Mouse (Mus musculus) cerebellum, postnatal 4 days (tissue): ENCODE measurements around the gene Gm42372.

Experiments
- DNase-seq, 2 experiments: peaks; one replicate each; pipeline ENCODE4 v3.0.0; 2022; ENCODE audit warnings: low spot score in 2 of 2, mixed read lengths in 1 of 2

The Gm42372 gene

DNA sequence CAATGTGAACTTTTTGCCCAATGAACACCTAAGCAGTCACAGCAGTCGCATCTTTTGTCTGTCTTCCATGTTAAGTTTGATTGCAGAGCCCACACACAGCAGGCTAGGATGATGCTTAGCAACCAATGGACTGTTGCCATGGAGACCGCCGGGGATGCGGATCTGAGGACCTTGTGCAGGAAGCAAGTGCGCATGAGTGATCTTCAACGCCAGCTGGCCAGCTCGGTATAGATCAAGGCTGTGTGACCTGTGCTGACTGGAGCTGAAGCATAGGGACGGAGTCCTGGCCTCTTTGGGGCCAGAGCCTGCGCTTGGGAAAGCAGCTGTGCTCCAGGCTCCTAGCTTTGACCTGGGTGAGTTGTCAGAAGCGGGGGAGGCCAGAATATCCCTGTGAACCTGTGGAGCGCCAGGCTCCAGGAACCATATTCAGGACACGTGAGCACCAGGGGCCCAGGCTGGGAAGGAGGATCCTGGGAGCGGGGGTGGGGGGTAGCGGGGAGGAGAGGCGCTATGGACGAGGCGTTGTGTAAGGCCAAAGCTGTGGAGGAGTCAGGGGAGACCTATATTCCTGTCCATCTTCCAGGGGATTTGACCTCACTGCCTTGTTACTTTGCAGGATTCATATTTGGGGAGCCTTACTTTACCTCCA, 23.2 kb upstream of the Gm42372 start, which contains the start of gene Pnmal1:
Gene Pnmal1, plus strand, starts transcription at position 141 of the 649 bp plus-strand sequence.
- peak; percentile 76 to 90 for DNase-seq

DNA sequence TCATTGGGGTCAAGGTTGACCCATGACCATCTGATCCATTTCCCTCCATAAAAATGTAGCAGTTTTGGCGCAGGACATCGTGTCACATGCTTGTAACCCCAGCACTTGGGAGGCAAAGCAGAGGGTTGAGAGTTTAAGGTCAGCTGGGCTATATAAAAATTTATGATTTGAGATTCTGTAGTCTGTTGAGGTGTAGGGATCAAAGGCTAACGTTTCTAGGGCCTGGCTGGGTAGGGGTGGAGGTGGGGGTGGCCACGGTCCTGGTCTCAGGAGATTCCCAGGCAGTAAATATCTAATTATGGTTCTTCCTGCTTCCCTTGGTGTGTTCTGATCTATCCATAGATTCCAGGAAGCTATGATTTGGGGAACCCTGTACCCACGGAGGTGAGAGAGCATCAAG, 21.2 kb upstream of the Gm42372 start:
- DNase-seq: no peak

DNA sequence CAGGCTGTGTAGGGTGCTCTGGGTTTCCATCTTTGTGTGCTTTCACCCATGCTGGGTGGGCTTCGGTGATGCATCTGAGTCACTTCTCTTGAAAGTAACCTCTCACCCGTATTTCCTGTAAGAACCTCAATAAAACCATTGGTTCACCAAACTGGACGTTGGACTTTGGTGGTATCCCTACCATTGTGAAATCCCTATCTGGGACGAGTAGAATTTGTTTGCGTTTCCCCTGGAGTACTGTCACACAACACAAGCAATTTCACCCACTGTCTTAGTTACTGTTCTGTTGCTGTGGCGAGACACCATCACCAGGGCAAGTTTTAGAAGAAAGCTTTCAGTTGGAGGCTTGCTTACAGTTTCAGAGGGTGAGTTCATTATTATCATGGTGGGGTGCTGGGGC, 14.5 kb upstream of the Gm42372 start:
- DNase-seq: no peak

DNA sequence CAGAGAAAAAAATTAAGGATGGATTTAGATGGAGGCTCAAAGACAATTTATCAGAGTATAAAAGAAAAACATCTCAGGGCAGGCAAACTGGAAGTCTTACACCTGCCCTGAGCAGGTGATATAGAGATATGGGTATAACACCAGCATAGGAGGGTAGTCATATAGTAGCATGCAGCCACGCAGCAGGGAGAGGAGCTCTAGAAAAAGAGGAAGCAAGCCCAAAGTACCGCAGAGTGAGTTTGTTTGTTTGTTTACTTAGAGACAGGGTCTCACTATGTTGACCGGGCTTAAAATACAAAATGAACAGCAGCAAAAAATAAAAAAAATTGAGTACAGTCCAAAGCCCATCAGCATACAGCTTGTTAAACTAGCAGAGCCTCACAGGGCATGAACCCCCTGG, 11.7 kb upstream of the Gm42372 start:
- DNase-seq: no peak

DNA sequence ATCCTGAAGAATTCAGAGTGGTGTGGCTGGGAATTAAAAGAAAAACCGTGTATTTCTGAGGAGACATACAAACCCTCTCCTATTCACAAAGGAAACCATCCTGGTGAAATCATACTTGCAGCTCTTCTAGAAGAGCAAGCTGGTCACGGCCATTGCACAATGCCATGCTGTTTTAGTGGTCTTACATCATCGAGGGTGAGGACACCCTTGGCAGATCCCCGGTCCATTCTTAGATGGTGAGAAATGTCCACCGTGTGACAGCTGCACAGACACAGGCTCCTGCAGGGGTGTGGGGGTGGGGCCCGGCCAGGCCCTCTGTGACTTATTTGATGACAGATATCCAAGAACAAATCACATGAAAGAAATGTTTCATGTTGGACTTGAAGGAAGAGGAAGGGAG, 8.9 kb upstream of the Gm42372 start:
- peak in 1 of 2 experiments; percentile 34 for DNase-seq

DNA sequence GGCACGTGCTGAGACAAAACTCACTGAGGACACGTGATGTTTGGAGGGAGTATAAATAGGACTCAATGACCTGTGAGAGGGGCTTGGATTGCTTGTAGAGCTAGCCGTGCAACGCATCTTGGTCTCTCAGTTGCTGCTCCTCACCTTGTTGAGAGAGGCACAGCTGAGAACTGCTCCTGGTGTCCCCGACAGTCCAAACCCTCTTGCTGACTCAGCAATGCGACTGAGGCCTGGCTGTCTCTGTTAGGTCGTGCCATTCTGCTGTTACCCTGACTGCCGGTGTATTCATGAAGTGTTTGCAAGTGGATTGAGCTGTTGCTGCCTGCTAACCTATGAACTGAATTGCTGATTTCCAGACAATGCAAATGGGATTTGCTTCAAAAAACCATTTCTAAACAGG, 6.6 kb upstream of the Gm42372 start:
- no peak for DNase-seq

DNA sequence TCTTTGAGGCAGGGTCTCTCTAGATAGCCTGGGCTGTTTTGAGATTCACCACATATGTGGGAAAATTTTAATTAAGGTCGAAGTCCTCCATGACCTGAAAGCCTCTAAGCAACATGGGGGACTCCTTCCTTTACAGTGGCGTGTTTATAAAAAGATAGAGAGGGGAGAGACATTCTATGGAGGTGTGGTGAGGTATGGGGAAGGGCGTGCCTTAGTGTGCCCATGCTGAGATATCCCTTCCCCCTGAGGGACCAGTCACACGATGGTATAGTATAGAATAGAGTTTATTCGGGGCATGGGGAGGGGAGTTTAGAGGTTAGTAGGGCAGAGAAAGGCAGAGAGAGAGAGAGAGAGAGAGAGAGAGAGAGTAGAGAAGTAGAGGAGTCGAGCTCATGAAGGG, 4.7 kb upstream of the Gm42372 start:
- DNase-seq: no peak

DNA sequence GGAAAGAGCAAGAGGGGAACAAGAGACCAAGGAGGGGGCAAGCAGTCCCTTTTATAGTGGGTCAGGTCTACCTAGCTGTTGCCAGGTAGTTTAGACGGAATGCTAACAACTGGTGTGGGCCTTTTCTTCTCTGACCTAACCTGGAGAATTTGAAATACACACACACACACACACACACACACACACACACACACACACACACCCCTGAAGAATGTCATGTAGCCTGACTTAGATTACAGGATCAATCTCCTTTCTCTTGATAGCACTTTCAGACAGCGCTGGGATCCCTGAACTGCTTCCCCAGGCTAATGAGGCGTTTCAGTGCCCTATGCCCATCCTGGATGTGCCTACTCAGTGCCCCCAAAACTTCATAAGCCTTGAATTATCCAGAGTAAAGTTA, 4.3 kb upstream of the Gm42372 start:
- DNase-seq: no peak

DNA sequence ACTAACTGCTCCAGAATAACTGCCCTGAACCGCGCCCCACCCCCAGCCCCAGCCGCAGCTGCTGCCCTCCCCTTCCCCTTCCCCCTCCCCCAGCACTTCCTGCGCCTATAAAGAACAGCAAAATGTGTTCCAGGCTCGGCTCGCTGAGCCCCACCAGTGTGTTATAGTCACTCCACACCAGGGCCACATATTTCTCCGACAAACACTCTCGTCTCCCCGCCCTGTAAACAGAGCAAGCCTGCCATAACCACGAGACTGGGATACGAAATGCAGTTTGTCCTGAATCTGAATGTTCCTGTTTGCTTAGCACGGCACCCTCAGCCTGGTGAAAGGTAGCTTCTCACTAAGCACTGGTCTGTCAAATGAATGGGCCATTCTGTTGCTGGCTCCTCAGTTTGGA, 2.5 kb upstream of the Gm42372 start:
- no peak for DNase-seq

DNA sequence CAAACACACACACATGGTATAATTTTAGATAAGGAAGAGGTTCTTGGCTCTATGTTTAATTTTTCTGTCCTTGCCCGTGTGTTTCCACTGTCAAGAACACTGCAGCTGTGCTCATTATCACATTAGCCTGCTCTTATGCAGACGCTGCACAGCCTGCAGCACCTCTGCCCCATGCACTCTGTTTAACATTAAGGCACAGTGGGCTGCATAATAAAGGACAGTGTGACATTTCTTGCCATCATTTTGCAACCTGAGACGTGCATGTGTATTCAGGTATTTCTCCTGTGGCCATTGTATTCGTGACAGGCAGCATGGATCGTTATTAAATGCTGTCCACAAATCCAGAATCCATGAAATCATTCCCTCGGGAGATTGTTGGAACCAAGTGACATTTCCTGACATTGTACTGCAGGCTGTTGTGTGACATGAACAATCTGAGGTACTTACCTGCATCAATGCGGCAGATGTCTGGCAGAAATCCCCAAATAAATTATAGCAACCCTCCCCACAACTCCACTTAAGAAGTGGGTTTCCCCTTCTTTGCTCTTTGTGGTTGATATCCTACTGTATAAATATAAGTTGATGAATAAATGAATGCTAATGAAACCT, 4.8 kb downstream of the Gm42372 start:
- no peak for DNase-seq

DNA sequence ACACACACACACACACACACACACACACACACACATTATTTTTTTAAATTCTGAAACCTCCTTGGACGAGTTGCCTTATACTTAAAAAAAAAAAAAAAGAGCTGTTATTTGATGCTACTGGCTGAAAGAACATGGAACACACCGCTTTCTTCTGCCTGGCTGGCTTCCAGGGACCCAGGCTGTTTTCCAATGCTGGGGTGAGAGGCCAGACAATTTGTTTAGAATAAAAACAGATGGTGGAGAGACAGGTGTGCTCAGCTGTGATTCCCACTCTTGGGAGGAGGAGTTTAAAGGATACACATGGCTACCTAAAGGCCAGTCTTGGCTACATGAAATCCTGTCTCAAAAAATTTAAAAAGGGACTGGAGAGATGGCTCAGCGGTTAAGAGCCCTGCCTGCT, 5.5 kb downstream of the Gm42372 start:
- peak in 1 of 2 experiments; percentile 63 for DNase-seq

DNA sequence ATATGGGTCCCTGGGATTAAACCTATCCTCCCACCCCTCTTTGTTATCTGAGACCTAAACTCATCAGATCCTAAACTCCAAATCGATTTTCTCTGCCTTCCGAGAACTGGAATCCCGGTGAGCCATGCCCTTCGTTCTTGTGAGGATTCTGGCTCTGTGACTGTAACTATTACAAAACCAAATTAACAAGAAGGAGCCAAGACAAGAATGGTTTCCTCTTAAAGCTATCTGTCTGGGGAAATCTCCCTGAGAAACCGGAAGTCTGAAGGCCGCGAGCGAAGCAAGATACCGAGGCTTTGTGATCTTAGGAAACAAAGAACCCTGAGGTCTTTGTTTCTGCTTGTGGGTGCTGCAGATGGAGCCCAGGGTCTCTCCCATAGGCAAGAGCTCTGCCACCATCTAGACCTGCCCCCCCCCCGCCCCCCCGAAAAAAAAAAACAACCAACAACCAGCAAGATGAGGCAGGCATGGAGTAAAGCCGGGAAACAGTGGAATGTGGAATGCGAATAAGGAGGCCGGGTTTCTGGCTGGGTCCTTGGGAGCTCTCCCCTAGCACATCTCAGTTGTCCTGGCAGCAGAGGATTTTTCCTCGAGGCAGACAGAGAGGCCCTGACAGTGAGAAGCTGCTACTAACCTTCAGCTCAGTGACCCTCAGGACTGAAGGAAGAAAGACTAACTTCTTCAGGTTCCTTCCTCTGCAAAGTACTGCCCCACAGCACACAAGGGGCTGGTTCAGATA, 7.3 kb downstream of the Gm42372 start:
- no peak for DNase-seq

DNA sequence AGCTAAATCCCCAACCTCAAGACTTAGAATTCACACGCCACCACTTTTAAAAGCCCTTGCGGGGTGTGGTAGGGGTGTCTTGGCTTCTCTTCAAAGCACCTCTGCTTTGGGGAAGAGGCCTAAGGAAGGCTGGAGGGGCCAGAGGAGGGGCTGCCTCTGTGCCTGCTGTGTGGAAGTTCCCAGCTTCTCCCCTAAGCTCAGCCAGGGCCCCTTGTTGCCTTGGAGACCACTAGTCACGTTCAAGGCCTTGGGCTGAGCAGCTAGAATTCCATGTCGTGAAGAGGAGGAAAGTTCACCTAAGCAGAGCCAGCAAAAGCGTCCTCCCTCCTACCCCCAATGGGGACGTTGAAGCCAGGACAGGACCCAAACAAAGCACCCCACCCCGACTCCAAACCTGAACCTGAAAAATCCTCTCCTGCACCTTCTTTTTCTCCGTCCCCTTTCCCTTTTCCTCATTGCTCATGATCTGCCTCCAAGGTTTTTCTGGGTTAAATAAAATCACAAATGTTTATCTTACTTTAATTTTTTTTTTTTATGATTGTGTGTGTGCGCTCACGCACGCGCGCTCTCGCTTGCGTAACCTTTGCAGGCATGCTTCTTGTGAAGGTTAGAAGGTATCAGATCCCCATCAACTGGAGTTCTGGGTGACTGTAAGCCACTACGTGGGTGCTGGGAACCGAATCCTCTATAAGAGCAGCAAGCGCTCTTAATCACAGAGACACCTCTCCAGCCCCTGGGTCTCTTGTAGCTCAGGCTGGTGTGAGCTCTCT, 9.0 kb downstream of the Gm42372 start:
- no peak for DNase-seq

DNA sequence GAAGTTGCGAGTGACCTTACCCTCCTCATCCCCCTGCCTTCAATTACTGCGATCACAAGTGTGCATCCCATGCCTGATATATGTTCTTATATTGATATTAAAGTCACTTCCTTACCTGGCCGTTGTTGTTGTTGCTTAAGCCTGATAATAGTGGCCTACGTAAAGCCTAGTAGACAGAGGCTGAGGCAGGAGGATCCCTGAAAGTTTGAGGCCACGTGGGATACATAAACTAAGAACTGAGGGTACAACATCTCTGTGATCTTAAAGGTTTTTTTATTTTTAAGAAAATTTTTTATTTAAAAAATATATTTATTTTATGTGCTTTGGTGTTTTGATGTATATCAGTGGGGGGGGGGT, 9.5 kb downstream of the Gm42372 start, which contains the start of gene Ccdc8:
Gene Ccdc8, plus strand, starts transcription at position 258 of the 357 bp plus-strand sequence.
- DNase-seq: no peak

DNA sequence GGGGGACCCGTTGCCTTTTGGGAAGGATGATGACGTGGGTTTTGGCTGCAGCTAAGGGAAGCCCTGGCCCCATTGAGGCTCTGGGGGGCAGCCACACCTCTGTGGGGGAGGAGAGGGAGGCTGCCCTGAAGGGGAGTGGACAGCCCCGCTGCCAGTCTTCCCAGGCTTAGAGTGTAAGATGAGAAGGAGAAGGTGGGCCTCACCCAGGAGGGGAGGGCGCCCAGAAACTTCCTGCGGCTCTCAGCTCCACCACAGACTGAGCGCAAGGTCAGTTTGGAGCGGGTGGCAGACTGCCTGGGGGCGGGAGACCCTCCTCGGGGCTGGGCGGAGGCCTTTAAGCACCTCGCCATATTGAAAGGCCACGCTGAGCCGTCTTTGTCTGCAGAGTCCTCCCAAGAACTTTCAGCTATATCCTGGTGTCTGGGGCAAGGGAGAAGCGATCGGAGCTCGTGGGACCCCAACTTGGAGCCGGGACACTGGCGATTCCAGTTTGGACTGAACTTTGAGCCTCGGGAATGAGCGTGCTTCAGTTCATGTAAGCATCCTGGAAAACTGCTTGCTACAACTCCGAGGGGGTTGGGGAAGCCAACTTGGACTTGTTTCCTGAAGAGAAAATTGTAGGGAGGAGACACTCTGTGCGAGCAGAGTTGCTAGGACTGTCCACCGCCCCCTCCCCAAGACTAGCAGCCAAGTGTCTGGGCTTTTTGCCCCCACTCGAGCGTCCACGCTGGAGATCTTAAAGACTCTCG, 10.9 kb downstream of the Gm42372 start:
- peak in 1 of 2 experiments; percentile 48 for DNase-seq

DNA sequence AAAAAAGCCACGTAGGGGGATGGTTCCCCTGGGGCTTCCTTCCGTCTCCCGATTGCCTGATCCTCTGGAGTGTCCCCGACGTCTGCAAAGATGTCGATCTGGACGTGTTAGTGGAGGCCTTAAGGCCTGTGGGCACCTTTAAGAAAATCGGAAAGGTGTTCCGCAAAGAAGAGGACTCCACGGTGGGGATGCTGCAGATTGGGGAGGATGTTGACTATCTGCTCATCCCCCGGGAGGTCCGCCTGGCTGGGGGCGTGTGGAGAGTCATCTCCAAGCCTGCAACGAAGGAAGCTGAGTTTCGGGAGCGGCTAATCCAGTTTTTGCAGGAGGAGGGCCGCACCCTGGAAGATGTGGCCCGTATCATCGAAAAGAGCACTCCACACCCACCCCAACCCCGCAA, 11.5 kb downstream of the Gm42372 start:
- no peak for DNase-seq

DNA sequence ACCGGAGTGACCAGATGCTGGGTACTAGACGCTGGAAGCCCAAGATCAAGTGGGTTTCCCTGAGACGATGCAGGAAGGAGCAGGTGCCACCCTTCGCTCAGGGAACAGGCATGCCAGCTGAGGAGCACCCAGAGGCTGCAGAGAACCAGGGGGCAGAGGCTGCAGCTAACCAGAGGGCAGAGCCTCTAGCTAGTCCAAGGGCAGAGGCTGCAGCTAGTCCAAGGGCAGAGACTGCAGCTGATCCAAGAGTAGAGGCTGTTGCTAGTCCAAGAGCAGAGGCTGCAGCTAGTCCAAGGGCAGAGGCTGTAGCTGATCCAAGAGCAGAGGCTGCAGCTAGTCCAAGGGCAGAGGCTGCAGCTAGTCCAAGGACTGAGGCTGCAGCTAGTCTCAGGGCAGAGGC, 12.5 kb downstream of the Gm42372 start:
- no peak for DNase-seq

DNA sequence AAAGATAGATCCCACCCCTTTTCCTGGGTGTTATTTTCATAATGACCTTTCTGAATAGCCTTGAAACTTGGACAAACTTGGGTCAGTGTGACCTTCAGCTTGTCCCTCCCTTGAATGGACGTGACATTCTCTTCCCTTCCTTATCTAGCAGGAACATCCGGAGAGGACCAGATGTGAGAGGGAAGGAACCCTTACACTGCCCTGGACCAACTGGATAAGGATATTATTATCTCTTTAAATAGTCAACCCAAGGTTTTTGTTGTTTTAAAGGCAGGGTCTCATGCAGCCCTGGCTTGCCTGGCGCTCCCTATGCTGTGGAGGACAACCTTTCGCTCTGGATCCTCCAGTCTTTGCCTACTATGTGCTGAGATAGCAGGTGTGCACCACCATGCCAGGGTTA, 16.3 kb downstream of the Gm42372 start:
- DNase-seq: no peak

DNA sequence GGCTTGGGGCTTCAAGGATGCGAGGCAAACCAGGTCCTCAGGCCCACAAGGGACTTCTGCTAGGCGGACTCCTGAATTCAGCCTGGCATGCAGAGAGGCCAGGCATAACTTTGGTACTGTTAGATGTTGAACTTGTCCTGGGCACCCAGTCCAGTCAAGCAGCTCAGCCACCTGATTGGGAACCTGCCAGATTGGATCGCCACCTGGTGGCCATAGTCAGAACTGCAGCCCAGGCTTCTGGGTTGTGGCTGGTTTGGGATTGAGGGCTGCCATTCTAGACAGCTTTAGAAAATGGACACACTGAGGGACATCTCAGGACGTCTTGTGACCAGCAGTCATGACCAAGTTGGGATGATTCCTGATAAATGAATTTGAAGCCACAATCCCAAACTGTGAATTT, 16.8 kb downstream of the Gm42372 start:
- DNase-seq: peak; percentile 95 to 97

DNA sequence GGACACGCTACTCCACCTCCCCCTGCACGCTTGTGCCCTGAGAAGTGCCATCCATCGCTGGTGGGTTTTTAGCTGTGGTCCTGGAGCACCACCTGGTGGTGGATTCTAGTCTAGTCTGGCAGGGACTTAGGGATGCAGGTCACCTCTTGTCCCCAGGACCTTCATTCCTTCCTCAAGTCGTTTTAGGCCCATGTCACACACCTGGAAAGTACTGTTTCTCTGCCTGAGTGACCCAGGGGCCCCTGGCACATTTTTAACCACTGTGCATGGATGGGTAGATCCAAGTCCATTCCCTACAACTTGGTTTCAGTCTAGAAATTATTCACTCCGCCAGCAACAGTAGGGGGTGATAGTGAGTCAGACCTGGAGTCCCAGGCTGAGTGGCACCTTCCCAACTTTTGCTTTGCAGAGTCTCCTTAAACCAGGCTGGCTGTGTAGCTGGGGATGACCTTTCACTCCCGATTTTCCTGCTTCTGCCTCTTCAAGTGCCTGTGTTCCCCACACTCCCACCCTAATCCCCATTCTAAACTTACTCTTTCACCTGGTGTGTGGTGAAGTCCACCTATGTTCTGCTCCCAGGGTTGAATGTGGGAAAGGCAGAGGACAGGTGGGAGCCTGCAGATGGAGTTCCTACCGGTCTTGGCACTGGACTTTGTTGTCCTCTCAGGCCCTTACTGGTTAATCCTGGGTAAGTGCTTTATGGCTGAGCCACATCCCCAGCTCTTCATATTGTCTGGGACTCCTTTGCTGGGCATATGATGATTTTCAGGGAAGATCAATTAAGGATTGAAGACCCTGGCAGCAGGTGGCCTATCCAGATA, 19.7 kb downstream of the Gm42372 start:
- peak; percentile 69 to 90 for DNase-seq
